Mouse (Mus musculus) heart, postnatal 0 days (tissue): ENCODE results near the gene Il22ra1.

Source experiments
- CTCF ChIP-seq: IDR thresholded peaks from 2 replicates; pipeline ENCODE4 v1.5.1; 2016; ENCODE audit warnings: antibody characterized with exemption, control low read depth, low read depth
- EP300 ChIP-seq: IDR thresholded peaks from 2 replicates; pipeline ENCODE4 v1.6.1; 2016; ENCODE audit warnings: antibody characterized with exemption, low read depth

- TF ChIP-seq EP300 (no peak), CTCF (no peak)
Observed at GRCm38 (mm10) chr4:135684731-135685130, 43.2 kb upstream of the Il22ra1 start.
